In the genomic region with DNA sequence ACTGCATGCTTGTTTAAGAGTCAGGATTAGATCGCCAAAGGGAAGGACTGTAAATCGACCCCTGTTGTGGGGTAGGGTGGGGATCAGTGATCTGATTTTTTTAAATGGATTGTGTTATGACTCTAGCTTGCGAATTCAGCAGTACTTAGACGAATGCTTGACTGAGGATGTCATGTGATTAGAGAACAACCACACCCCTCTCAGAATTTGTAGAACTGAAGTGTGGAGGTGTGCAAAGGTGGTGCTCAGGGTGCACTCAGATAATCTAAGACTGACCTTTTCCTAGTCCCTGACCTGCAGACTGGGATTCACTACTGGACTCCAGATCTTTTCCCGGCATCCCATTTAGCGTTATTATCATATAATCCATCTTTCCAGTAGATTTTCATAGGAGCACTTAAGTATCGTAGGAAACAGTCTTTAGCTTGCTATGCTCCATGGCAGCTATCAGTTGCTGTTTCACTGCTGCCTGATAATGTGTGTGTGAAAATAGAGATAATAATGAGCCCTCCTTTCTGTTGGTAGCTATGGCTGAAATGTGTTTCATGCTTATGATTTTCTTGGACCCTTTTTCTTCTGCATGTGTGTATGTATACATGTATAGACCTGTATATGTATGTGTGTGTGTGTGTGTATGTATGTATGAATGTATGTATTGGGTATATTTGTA, we compare ENCODE assay signal across 27 mouse cellular contexts. TPM values are rescaled to one million over a fixed set of nuclear protein-coding genes. Genes with fewer than 3 reads are reported as not detected.
DNase-seq lines count a peak whose midpoint lies in the region; ATAC-seq and TF ChIP-seq lines count a peak whose summit lies in the region.
"Had no signal": no experiment of that assay in that cellular context is flagged by ENCODE, and none has a peak within 500 bp of the region (broad histone marks: within the 10 kb centered on the region; RNA-seq: fewer than 3 reads in every experiment).

No protein-coding gene starts in this region.

- TF ChIP-seq EP300 in stomach, postnatal 0 days (optimal IDR thresholded peaks at IDR 0.05): no peak

- no peak overlapping the region for H3K4me3 ChIP-seq in intestine, embryonic 15.5 days (replicated peaks)
- no peak overlapping the region for H3K4me3 ChIP-seq in intestine, postnatal 0 days (ENCODE audit: low read depth, low read length)
- H3K4me3 ChIP-seq in lung, embryonic 16.5 days (ENCODE audit: low read length): no peak overlapping the region
- no peak overlapping the region for H3K4me3 ChIP-seq in embryonic facial prominence, embryonic 14.5 days (ENCODE audit: low read depth, low read length)
- no peak overlapping the region for H3K4me3 ChIP-seq in stomach, postnatal 0 days (ENCODE audit: low read depth, low read length)
- H3K4me3 ChIP-seq: forebrain, embryonic 12.5 days; hindbrain, embryonic 12.5 days; limb, embryonic 12.5 days; midbrain, embryonic 12.5 days; myocyte had no signal

- no peak for TF ChIP-seq CTCF in intestine, postnatal 0 days (IDR thresholded peaks at IDR 0.05; ENCODE audit: low read depth)
- no peak for TF ChIP-seq CTCF in stomach, postnatal 0 days (IDR thresholded peaks at IDR 0.05; ENCODE audit: low read depth)

- WGBS in intestine, embryonic 15.5 days: 63% methylated on average over 7 of the region's 7 CpGs
- 55% methylated on average over 7 of the region's 7 CpGs for WGBS in intestine, postnatal 0 days
- WGBS in lung, embryonic 16.5 days: 49% methylated on average over 7 of the region's 7 CpGs
- 53% methylated on average over 7 of the region's 7 CpGs for WGBS in embryonic facial prominence, embryonic 14.5 days
- 53% methylated on average over 7 of the region's 7 CpGs for WGBS in stomach, postnatal 0 days

- H3K4me2 ChIP-seq in intestine, embryonic 15.5 days (replicated peaks): no peak overlapping the region
- H3K4me2 ChIP-seq in intestine, postnatal 0 days (replicated peaks; ENCODE audit: low read depth): no peak overlapping the region
- H3K4me2 ChIP-seq in lung, embryonic 16.5 days (ENCODE audit: low read depth, low read length): no peak overlapping the region
- no peak overlapping the region for H3K4me2 ChIP-seq in embryonic facial prominence, embryonic 14.5 days (ENCODE audit: low read depth, low read length)
- H3K4me2 ChIP-seq in stomach, postnatal 0 days (replicated peaks; ENCODE audit: low read depth): no peak overlapping the region
- H3K4me2 ChIP-seq: forebrain, embryonic 12.5 days; limb, embryonic 12.5 days; midbrain, embryonic 12.5 days had no signal

- H3K27me3 ChIP-seq in intestine, embryonic 15.5 days (replicated peaks): no peaks in the 10 kb centered on the region
- H3K27me3 ChIP-seq in intestine, postnatal 0 days (replicated peaks; ENCODE audit: control insufficient read depth, insufficient read depth, low read length): no peaks in the 10 kb centered on the region
- no peaks in the 10 kb centered on the region for H3K27me3 ChIP-seq in lung, embryonic 16.5 days (ENCODE audit: control insufficient read depth, insufficient read depth, low read depth, low read length)
- no peaks in the 10 kb centered on the region for H3K27me3 ChIP-seq in embryonic facial prominence, embryonic 14.5 days (replicated peaks; ENCODE audit: control insufficient read depth, insufficient read depth, low read length)
- no peaks in the 10 kb centered on the region for H3K27me3 ChIP-seq in stomach, postnatal 0 days (ENCODE audit: control insufficient read depth, insufficient read depth, low read length)
- H3K27me3 ChIP-seq: forebrain, embryonic 12.5 days; hindbrain, embryonic 12.5 days; limb, embryonic 12.5 days; midbrain, embryonic 12.5 days; Patski had no signal

- H3K27ac ChIP-seq in intestine, embryonic 15.5 days: 0 out of 2 replicates have a peak overlapping the region, but pooled peaks have one; percentile 18
- no peak overlapping the region for H3K27ac ChIP-seq in intestine, postnatal 0 days (ENCODE audit: low read depth, low read length)
- peak overlapping the region; percentile 47 for H3K27ac ChIP-seq in lung, embryonic 16.5 days (ENCODE audit: low read length)
- H3K27ac ChIP-seq in embryonic facial prominence, embryonic 14.5 days (replicated peaks; ENCODE audit: low read depth, low read length): peak overlapping the region; percentile 18; the same call in 1 of the 2 replicates
- H3K27ac ChIP-seq in stomach, postnatal 0 days (replicated peaks): peak overlapping the region; percentile 40; the same call in 1 of the 2 replicates
- H3K27ac ChIP-seq: forebrain, embryonic 12.5 days; hindbrain, embryonic 12.5 days; limb, embryonic 12.5 days; midbrain, embryonic 12.5 days had no signal

- intact Hi-C loops in left cerebral cortex, postnatal 25 days (cut with DNase I): loop anchor here (2.0 to 5.0 kb wide), 3 partner anchors 45 to 991 kb away; no protein-coding TSS in a partner anchor

- no peaks in the 10 kb centered on the region for H3K9me3 ChIP-seq in intestine, embryonic 15.5 days
- no peaks in the 10 kb centered on the region for H3K9me3 ChIP-seq in intestine, postnatal 0 days (ENCODE audit: control insufficient read depth)
- no peaks in the 10 kb centered on the region for H3K9me3 ChIP-seq in lung, embryonic 16.5 days (ENCODE audit: control insufficient read depth, low read length)
- H3K9me3 ChIP-seq in embryonic facial prominence, embryonic 14.5 days (ENCODE audit: control insufficient read depth, low read length): no peaks in the 10 kb centered on the region
- no peaks in the 10 kb centered on the region for H3K9me3 ChIP-seq in stomach, postnatal 0 days (ENCODE audit: control insufficient read depth, low read length)
- H3K9me3 ChIP-seq: forebrain, embryonic 12.5 days; hindbrain, embryonic 12.5 days; limb, embryonic 12.5 days; midbrain, embryonic 12.5 days had no signal

- DNase-seq in lung, postnatal 25 days (ENCODE audit: low spot score): no peak
- DNase-seq in embryonic facial prominence, embryonic 14.5 days (ENCODE audit: low spot score): no peak
- DNase-seq in stomach, postnatal 0 days (ENCODE audit: low spot score): no peak
- DNase-seq in left cerebral cortex, postnatal 25 days (ENCODE audit: low spot score in 2 of 2): no peak
- DNase-seq: adrenal gland, postnatal 14 days; cerebellum, adult 11-12 months; cerebellum, postnatal 14 days; gastrocnemius, postnatal 10 days; kidney, adult 9 months; right cerebral cortex, postnatal 14 days; thymus, adult 18-20 months; thymus, postnatal 4 days had no signal

- peaks cover 10% of the 10 kb centered on the region; the same call in 1 of the 2 replicates for H3K4me1 ChIP-seq in intestine, embryonic 15.5 days (replicated peaks)
- H3K4me1 ChIP-seq in intestine, postnatal 0 days (replicated peaks; ENCODE audit: control insufficient read depth, insufficient read depth, low read length): no peaks in the 10 kb centered on the region
- peaks cover 24% of the 10 kb centered on the region for H3K4me1 ChIP-seq in lung, embryonic 16.5 days (replicated peaks; ENCODE audit: control insufficient read depth, insufficient read depth, low read length)
- no peaks in the 10 kb centered on the region for H3K4me1 ChIP-seq in embryonic facial prominence, embryonic 14.5 days (ENCODE audit: control insufficient read depth, insufficient read depth, low read length)
- peaks cover 3% of the 10 kb centered on the region; the same call in 1 of the 2 replicates for H3K4me1 ChIP-seq in stomach, postnatal 0 days (replicated peaks; ENCODE audit: control insufficient read depth, insufficient read depth)
- H3K4me1 ChIP-seq: midbrain, embryonic 12.5 days had no signal

- ATAC-seq in intestine, embryonic 15.5 days: no peak
- no peak for ATAC-seq in intestine, postnatal 0 days
- ATAC-seq in lung, embryonic 16.5 days (ENCODE audit: low read depth): no peak
- ATAC-seq in embryonic facial prominence, embryonic 14.5 days (ENCODE audit: low read depth): no peak
- no peak for ATAC-seq in stomach, postnatal 0 days (ENCODE audit: low FRiP score, low TSS enrichment)
- ATAC-seq: inflammation-experienced regulatory T-cells, adult 6 months had no signal

- H3K9ac ChIP-seq in intestine, embryonic 15.5 days: no peak overlapping the region
- no peak overlapping the region for H3K9ac ChIP-seq in intestine, postnatal 0 days (ENCODE audit: low read depth, low read length)
- H3K9ac ChIP-seq in lung, embryonic 16.5 days (ENCODE audit: low read length): no peak overlapping the region
- H3K9ac ChIP-seq in embryonic facial prominence, embryonic 14.5 days (ENCODE audit: low read depth, low read length): no peak overlapping the region
- no peak overlapping the region for H3K9ac ChIP-seq in stomach, postnatal 0 days (ENCODE audit: low read length)
- H3K9ac ChIP-seq: forebrain, embryonic 12.5 days; hindbrain, embryonic 12.5 days; limb, embryonic 12.5 days; midbrain, embryonic 12.5 days had no signal

- H3K36me3 ChIP-seq in intestine, embryonic 15.5 days: no peaks in the 10 kb centered on the region
- H3K36me3 ChIP-seq in intestine, postnatal 0 days (ENCODE audit: control insufficient read depth, insufficient read depth): no peaks in the 10 kb centered on the region
- H3K36me3 ChIP-seq in lung, embryonic 16.5 days (ENCODE audit: control insufficient read depth, insufficient read depth, low read length): no peaks in the 10 kb centered on the region
- no peaks in the 10 kb centered on the region for H3K36me3 ChIP-seq in embryonic facial prominence, embryonic 14.5 days (ENCODE audit: control insufficient read depth, insufficient read depth, low read length)
- H3K36me3 ChIP-seq in stomach, postnatal 0 days (ENCODE audit: control insufficient read depth, insufficient read depth, low read length): no peaks in the 10 kb centered on the region
- H3K36me3 ChIP-seq: forebrain, embryonic 12.5 days; hindbrain, embryonic 12.5 days; limb, embryonic 12.5 days; midbrain, embryonic 12.5 days had no signal

RNA-seq across cellular contexts. Expression of gene Gpr171, which starts 20.3 kb away (rescaled TPM):
- polyA plus RNA-seq in intestine, embryonic 15.5 days (2015; fragmentation: Nextera tagmentation; extraction: Ambion mirVana): 0.97 and 1.00 TPM in 2 replicates
- 0.51 and 0.57 TPM in 2 replicates for polyA plus RNA-seq in intestine, postnatal 0 days (2015; fragmentation: Nextera tagmentation; extraction: Ambion mirVana)
- 1.4 and 1.8 TPM in 2 replicates for polyA plus RNA-seq in lung, embryonic 16.5 days (2015; fragmentation: Nextera tagmentation; extraction: Ambion mirVana)
- 0.80 and 1.1 TPM in 2 replicates for polyA plus RNA-seq in embryonic facial prominence, embryonic 14.5 days (2014; fragmentation: Nextera tagmentation; extraction: Ambion mirVana)
- polyA plus RNA-seq in stomach, postnatal 0 days (2015; fragmentation: Nextera tagmentation; extraction: Ambion mirVana): 0.19 and 0.33 TPM in 2 replicates
- total RNA-seq in left cerebral cortex, postnatal 25 days (2021): not detected
- total RNA-seq: heart, postnatal 10 days; layer of hippocampus, postnatal 14 days had no signal
- polyA plus RNA-seq: brain, embryonic 14.5 days; C2C12; frontal cortex, adult 2 months; myocyte; Patski had no signal

RNA-seq across cellular contexts. Expression of gene P2ry14, which starts 31.5 kb away (rescaled TPM):
- polyA plus RNA-seq in intestine, embryonic 15.5 days (2015; fragmentation: Nextera tagmentation; extraction: Ambion mirVana): 8.6 and 10.3 TPM in 2 replicates
- polyA plus RNA-seq in intestine, postnatal 0 days (2015; fragmentation: Nextera tagmentation; extraction: Ambion mirVana): 20.3 and 21.5 TPM in 2 replicates
- polyA plus RNA-seq in lung, embryonic 16.5 days (2015; fragmentation: Nextera tagmentation; extraction: Ambion mirVana): 29.7 and 31.3 TPM in 2 replicates
- polyA plus RNA-seq in embryonic facial prominence, embryonic 14.5 days (2014; fragmentation: Nextera tagmentation; extraction: Ambion mirVana): 1.8 and 2.1 TPM in 2 replicates
- polyA plus RNA-seq in stomach, postnatal 0 days (2015; fragmentation: Nextera tagmentation; extraction: Ambion mirVana): 9.8 and 13.4 TPM in 2 replicates
- total RNA-seq in left cerebral cortex, postnatal 25 days (2021): 1 to 10 TPM; 2.3 to 2.4 TPM
- polyA plus RNA-seq: C2C12 had no signal
